Mouse (Mus musculus) embryonic facial prominence, embryonic 15.5 days (tissue): ENCODE measurements around the gene Edn3. TPM values are rescaled to one million over a fixed set of nuclear protein-coding genes. Genes with fewer than 3 reads are reported as not detected.

ENCODE experiments used
- ATAC-seq: fragments of 200-750 bp; cut with Nextera tagmentation; 2 replicates; pipeline ENCODE4 v1.8.0; 2017; ENCODE audit warnings: low read depth, moderate TSS enrichment; ENCODE audit not compliant: insufficient number of reproducible peaks, low FRiP score, low TSS enrichment
- H3K27ac ChIP-seq: fragments of 300-500 bp; sonication (generic); replicated peaks from 2 replicates; pipeline ENCODE4 v1.5.1; 2015; ENCODE audit warnings: mild to moderate bottlenecking, inconsistent platforms
- H3K27me3 ChIP-seq: fragments of 300-500 bp; sonication (generic); 2 replicates; pipeline ENCODE4 v1.6.1; 2015; ENCODE audit warnings: inconsistent platforms
- H3K36me3 ChIP-seq: fragments of 300-500 bp; sonication (generic); 2 replicates; pipeline ENCODE4 v1.6.1; 2015; ENCODE audit warnings: mild to moderate bottlenecking, inconsistent platforms
- H3K4me1 ChIP-seq: fragments of 300-500 bp; sonication (generic); 2 replicates; pipeline ENCODE4 v1.6.1; 2015; ENCODE audit warnings: inconsistent platforms
- H3K4me2 ChIP-seq: fragments of 300-500 bp; sonication (generic); replicated peaks from 2 replicates; pipeline ENCODE4 v1.6.1; 2015; ENCODE audit warnings: mild to moderate bottlenecking, inconsistent platforms
- H3K4me3 ChIP-seq: fragments of 300-500 bp; sonication (generic); replicated peaks from 2 replicates; pipeline ENCODE4 v1.5.1; 2015; ENCODE audit warnings: mild to moderate bottlenecking, inconsistent platforms
- H3K9ac ChIP-seq: fragments of 300-500 bp; sonication (generic); 2 replicates; pipeline ENCODE4 v1.6.1; 2015; ENCODE audit warnings: inconsistent platforms
- H3K9me3 ChIP-seq: fragments of 300-500 bp; sonication (generic); replicated peaks from 2 replicates; pipeline ENCODE4 v1.6.1; 2016; ENCODE audit warnings: inconsistent platforms
- WGBS: fragments of 180-500 bp; shearing (Covaris S2); methylation state at CpG from one replicate; pipeline ENCODE4 v1.1.7; 2015; 5-methylcytosine and 5-hydroxymethylcytosine counted together
- polyA plus RNA-seq: library from polyadenylated mRNA; unstranded; fragments of >200 nt; fragmentation: Nextera tagmentation; extraction: Ambion mirVana; gene quantifications from 2 replicates; pipeline ENCODE4 v1.2.1, GENCODE M21; 2015

Gene Edn3
- 15.3 and 16.4 TPM in 2 replicates for polyA plus RNA-seq

DNA sequence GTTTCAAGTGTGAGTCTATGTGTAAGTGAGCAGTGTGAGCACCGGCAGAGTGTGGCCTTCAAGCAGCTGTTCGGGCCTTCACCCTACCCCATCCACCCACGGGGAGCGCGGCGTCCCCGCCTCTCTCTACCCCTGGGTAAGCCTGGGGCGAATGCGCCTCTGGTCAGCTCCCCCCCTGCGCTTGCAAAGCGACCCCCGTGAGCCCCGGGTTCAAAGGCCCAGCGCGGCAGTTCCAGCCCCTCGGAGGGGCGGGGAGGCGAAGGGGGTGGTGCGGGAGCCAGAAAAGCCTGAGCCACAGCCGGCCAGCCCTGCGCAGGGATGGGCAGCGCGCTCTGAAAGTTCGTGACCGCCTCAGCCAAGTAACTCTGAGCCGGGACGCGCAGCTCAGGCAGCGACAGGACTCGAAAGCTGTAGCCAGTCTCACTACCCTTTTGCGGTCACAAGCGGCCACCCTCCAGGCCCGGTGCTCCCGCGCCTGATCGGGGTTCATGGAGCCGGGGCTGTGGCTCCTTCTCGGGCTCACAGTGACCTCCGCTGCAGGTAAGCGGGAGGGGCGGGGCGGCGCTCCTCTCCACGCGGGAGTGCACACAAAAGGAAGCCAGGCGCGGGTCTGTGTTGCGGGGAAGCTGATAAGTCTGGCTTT is at the start of gene Edn3:
Gene Edn3, plus strand, starts transcription at position 141 of the 643 bp plus-strand sequence.
- H3K9me3 ChIP-seq: no peaks in the 10 kb centered on the region

DNA sequence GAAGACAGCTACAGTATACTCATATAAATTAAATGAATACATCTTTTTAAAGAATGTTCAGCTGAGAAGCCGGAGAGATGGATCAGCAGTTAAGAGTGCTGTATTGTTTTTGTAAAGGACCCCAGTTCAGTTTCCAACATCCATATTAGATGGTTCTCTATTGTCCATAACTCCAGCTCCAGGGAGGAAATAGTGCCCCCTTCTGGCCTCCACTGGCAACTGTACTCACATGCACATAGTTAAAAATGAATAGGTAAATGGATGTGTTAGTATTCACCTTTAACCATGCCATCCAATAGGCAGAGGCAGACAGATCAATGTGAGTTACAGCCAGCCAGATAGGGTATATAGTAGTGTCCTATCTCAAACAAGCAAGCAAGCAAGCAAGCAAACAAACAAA is 48.4 kb upstream of the Edn3 start:
- no peak for ATAC-seq
- 100% methylated on average over 1 of the region's 1 CpGs for WGBS
- no peak overlapping the region for H3K9ac ChIP-seq

More for the DNA sequence above, at the start of gene Edn3:
- Histone ChIP-seq H3K4me1 (peaks cover 20% of the 10 kb centered on the region), H3K27ac (peak within 1 kb of the TSS; percentile 51), H3K27me3 (0 out of 2 replicates have a peak, but pooled peaks cover 4% of the 10 kb centered on the region), H3K36me3 (no peaks in the 10 kb centered on the region), H3K4me2 (peak within 1 kb of the TSS; percentile 95), H3K4me3 (peak within 1 kb of the TSS; percentile 57), H3K9ac (peak within 1 kb of the TSS; percentile 55)
- ATAC-seq: peak; percentile 62; the same call in 1 of the 2 replicates
- WGBS: under 1% methylated on average over 48 of the region's 48 CpGs

GRCm38 (mm10) chr2:174715938-174716337 is 44.5 kb upstream of the Edn3 start:
- H3K9me3 ChIP-seq: no peaks in the 10 kb centered on the region
- H3K4me3 ChIP-seq: no peak overlapping the region
- H3K9ac ChIP-seq: no peak overlapping the region
- no peak for ATAC-seq
- H3K27ac ChIP-seq: no peak overlapping the region
- no peaks in the 10 kb centered on the region for H3K4me1 ChIP-seq
- H3K27me3 ChIP-seq: no peaks in the 10 kb centered on the region
- H3K4me2 ChIP-seq: no peak overlapping the region
- H3K36me3 ChIP-seq: no peaks in the 10 kb centered on the region

More for the DNA sequence above, 48.4 kb upstream of the Edn3 start:
- H3K4me1 ChIP-seq: no peaks in the 10 kb centered on the region
- no peaks in the 10 kb centered on the region for H3K36me3 ChIP-seq
- H3K27me3 ChIP-seq: no peaks in the 10 kb centered on the region
- no peak overlapping the region for H3K4me3 ChIP-seq
- no peaks in the 10 kb centered on the region for H3K9me3 ChIP-seq
- H3K27ac ChIP-seq: no peak overlapping the region
- no peak overlapping the region for H3K4me2 ChIP-seq

GRCm38 (mm10) chr2:174717857-174718256 is 42.6 kb upstream of the Edn3 start:
- Histone ChIP-seq H3K9me3 (no peaks in the 10 kb centered on the region), H3K4me1 (no peaks in the 10 kb centered on the region), H3K27ac (no peak overlapping the region), H3K36me3 (no peaks in the 10 kb centered on the region), H3K27me3 (no peaks in the 10 kb centered on the region), H3K9ac (no peak overlapping the region), H3K4me2 (no peak overlapping the region), H3K4me3 (no peak overlapping the region)
- WGBS: 90% methylated on average over 4 of the region's 4 CpGs
- no peak for ATAC-seq

GRCm38 (mm10) chr2:174727114-174727823 is 33.1 kb upstream of the Edn3 start:
- H3K27me3 ChIP-seq: no peaks in the 10 kb centered on the region
- H3K9ac ChIP-seq: no peak overlapping the region
- 36% methylated on average over 10 of the region's 10 CpGs for WGBS
- H3K9me3 ChIP-seq: no peaks in the 10 kb centered on the region
- no peak overlapping the region for H3K27ac ChIP-seq
- H3K4me1 ChIP-seq: peaks cover 5% of the 10 kb centered on the region; the same call in 1 of the 2 replicates
- no peak for ATAC-seq
- H3K4me3 ChIP-seq: no peak overlapping the region
- no peak overlapping the region for H3K4me2 ChIP-seq
- no peaks in the 10 kb centered on the region for H3K36me3 ChIP-seq

GRCm38 (mm10) chr2:174731939-174732338 is 28.5 kb upstream of the Edn3 start:
- Histone ChIP-seq H3K4me2 (no peak overlapping the region), H3K36me3 (no peaks in the 10 kb centered on the region), H3K4me3 (no peak overlapping the region), H3K9ac (no peak overlapping the region), H3K27ac (no peak overlapping the region), H3K4me1 (peaks cover 5% of the 10 kb centered on the region; the same call in 1 of the 2 replicates), H3K27me3 (no peaks in the 10 kb centered on the region), H3K9me3 (no peaks in the 10 kb centered on the region)
- ATAC-seq: no peak
- WGBS: 85% methylated on average over 5 of the region's 5 CpGs

DNA sequence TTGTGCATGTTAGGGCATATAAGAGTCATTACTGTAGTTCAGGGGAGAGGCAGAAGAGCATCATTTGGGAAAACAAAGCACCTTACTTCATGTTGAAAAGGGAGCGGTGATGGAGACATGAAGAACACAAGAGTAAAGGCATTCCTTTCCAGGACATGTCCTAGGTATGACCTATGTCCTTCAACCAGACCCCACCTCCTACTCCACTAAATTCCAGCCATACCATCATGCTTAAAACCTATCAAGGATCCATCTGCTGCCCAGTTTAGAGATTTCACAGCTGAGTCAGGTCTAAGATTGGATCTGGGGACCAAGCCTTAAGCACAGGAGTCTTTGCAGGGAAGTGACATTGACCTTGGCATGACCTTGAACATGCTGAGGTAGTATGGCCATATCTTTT is 25.1 kb upstream of the Edn3 start:
- Histone ChIP-seq H3K4me1 (no peaks in the 10 kb centered on the region), H3K9ac (no peak overlapping the region), H3K4me3 (no peak overlapping the region), H3K36me3 (no peaks in the 10 kb centered on the region), H3K9me3 (no peaks in the 10 kb centered on the region), H3K4me2 (no peak overlapping the region), H3K27me3 (no peaks in the 10 kb centered on the region), H3K27ac (no peak overlapping the region)
- ATAC-seq: no peak
- 100% methylated on average over 1 of the region's 1 CpGs for WGBS

GRCm38 (mm10) chr2:174747182-174747581 is 13.2 kb upstream of the Edn3 start:
- ATAC-seq: no peak
- Histone ChIP-seq H3K4me3 (no peak overlapping the region), H3K27ac (no peak overlapping the region), H3K36me3 (no peaks in the 10 kb centered on the region), H3K9me3 (no peaks in the 10 kb centered on the region), H3K4me2 (no peak overlapping the region), H3K9ac (no peak overlapping the region), H3K4me1 (peaks cover 7% of the 10 kb centered on the region), H3K27me3 (no peaks in the 10 kb centered on the region)
- WGBS: 91% methylated on average over 1 of the region's 1 CpGs

DNA sequence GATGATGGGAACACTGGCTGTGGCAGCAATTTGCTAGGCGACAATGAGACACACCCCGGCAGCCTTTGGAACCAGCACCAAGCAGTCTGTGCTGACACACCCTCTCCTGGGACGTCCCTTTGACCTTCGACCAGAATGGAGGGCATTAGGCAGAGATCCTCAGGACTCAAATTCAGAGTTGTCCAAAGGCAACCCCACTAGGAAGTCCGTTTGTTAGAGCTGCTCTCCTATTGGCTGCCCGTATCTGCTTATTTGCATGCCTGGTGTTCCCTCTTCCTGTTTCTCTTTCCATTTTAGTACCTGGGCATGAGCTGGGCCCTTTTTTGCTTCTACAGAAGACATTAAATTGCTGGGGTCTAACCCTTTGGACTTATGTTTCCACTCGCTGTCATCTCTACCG is 12.0 kb upstream of the Edn3 start:
- H3K4me2 ChIP-seq: no peak overlapping the region
- 76% methylated on average over 8 of the region's 8 CpGs for WGBS

DNA sequence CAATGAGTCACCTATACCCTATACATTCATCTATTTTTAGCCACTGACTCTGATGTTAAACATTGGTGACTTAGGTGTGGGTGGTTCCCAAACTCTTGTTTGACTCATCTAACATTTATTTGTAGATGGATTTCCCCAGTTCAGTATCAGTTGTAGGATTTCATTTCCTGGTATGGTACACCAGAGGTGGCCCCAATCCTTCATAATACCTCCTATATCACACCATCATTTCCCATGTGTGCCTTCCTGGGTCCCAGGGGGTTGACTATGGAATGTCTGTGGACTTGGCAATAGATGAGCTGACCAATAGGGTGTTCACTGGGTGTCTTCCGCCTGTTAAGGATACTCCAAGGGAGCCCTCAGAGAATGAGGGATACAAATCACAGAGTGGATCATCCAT is 7.2 kb upstream of the Edn3 start:
- Histone ChIP-seq H3K9me3 (no peaks in the 10 kb centered on the region), H3K4me2 (no peak overlapping the region), H3K27ac (no peak overlapping the region), H3K4me3 (no peak overlapping the region), H3K27me3 (no peaks in the 10 kb centered on the region), H3K9ac (no peak overlapping the region), H3K36me3 (no peaks in the 10 kb centered on the region), H3K4me1 (peaks cover 7% of the 10 kb centered on the region)
- WGBS: 86% methylated on average over 1 of the region's 1 CpGs
- ATAC-seq: no peak

More for the DNA sequence above, 12.0 kb upstream of the Edn3 start:
- Histone ChIP-seq H3K4me3 (no peak overlapping the region), H3K36me3 (no peaks in the 10 kb centered on the region), H3K4me1 (peaks cover 7% of the 10 kb centered on the region), H3K27me3 (no peaks in the 10 kb centered on the region), H3K9me3 (no peaks in the 10 kb centered on the region), H3K9ac (no peak overlapping the region), H3K27ac (no peak overlapping the region)
- no peak for ATAC-seq

DNA sequence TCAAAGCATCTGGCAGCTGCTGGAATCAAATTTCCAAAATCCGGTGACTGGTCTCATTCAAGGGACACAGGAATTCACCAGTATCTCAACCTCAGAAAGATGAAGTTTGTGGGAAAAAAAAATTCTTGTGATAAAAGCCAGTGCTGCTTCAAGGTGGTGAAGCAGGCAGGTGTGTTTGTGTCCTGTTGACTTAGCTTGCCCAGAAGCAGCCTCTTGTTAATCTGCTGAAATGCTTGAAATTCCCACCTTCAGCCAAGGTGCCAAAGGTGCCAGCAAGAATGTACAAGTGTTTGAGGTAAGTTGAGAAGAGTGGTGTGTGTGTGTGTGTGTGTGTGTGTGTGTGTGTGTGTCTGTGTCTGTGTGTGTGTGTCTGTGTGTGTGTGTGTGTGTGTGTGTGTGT is 6.2 kb upstream of the Edn3 start:
- H3K27me3 ChIP-seq: no peaks in the 10 kb centered on the region
- H3K4me1 ChIP-seq: peaks cover under 1% of the 10 kb centered on the region
- no peak overlapping the region for H3K4me3 ChIP-seq
- WGBS: 29% methylated on average over 1 of the region's 1 CpGs
- no peak for ATAC-seq
- no peak overlapping the region for H3K9ac ChIP-seq
- no peak overlapping the region for H3K4me2 ChIP-seq
- H3K36me3 ChIP-seq: no peaks in the 10 kb centered on the region
- H3K27ac ChIP-seq: no peak overlapping the region
- H3K9me3 ChIP-seq: no peaks in the 10 kb centered on the region
